Mouse (Mus musculus) ZHBTc4 (cell line): ENCODE measurements around the gene Cntn2.
A peak's percentile ranks its signal among the peaks of the same experiment; 100 is the strongest.

Experiments
- DNase-seq: peaks from one replicate; pipeline ENCODE4 v3.0.0-alpha.2; 2011; ENCODE audit warnings: low read depth, low spot score

Cntn2 gene

GRCm38 (mm10) chr1:132542762-132543306, at the start of gene Cntn2:
Gene Cntn2, minus strand, starts transcription at chr1:132543256.
- peak; percentile 86 for DNase-seq

GRCm38 (mm10) chr1:132592145-132592544, 49.1 kb upstream of the Cntn2 start:
- DNase-seq = no peak

DNA sequence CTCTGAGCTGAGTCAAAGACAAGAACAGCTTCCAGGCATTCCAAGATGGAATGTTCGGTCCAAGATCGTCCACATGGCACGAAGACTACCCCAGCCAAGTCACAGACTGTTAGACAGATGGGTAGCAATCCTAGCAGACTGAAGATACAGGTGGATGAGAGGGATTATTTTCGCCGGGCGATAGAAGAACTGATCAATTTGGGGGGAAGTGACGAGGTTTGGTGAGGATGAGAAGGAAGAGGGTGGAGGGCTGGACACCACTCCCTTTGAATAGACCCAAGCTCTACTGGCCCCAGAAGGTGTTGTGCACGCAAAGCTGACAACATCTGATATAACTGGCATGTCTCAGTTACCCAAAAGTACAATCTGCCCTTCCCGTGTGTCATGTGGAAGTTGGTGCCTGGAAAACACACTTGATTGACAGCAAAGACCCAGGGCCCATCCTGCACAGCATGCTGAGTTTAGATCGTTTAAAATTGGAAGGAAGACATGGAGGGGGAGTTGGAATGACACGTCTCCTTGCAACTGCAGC, 48.4 kb upstream of the Cntn2 start:
- DNase-seq = no peak

- peak; percentile 60 for DNase-seq
Observed at GRCm38 (mm10) chr1:132586679-132587201, 43.7 kb upstream of the Cntn2 start.

DNA sequence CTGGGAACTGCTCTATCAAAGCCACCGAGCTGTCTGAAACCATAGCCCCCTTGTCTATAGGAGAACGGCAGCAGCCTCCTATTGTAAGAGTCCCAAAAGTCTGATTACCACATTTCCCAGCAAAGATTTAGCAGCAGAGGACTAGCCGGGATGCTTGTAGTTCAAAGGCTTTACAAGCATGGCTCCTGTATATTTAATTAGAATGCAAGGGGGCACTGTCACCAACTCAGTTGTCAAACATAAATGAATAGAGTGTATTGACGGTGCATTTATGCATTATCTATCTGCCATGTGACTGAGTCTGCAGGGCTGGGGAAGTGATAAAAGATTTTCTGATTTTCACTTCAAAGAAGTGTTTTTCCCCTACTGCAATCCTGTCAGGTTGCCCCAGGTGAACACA, 42.3 kb upstream of the Cntn2 start:
- DNase-seq = no peak

DNA sequence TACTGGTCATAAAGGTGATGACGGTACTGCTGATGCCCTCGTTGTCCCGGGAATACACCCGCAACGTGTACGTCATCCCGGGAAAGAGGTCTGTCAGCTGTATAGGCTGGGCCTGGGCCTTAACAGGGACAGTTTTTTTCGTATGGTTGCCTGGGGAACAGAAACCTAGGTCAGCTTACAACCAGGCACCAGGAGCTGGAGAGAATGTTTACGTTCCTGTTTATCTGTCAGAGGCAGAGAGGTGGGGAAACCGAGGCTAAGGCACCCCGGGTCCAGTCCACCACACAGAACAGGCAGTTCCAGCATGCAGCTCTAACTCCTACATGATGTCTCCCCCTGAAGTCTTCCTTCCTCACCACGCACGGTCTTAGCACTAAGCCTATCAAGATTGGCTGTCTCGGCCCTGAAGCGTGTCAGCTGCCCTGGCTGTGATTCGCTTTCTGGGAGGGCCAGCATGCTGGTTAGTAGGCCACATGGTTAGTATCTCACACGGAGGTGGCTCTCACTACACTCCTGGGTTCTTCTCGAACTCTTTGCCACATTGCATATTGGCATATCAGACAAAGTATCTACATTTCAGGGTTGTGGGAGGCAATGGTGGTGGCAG, 40.0 kb upstream of the Cntn2 start:
- no peak for DNase-seq

- DNase-seq = no peak
Observed at GRCm38 (mm10) chr1:132581845-132582839, 39.1 kb upstream of the Cntn2 start.

GRCm38 (mm10) chr1:132580063-132580462, 37.0 kb upstream of the Cntn2 start:
- DNase-seq = no peak

DNA sequence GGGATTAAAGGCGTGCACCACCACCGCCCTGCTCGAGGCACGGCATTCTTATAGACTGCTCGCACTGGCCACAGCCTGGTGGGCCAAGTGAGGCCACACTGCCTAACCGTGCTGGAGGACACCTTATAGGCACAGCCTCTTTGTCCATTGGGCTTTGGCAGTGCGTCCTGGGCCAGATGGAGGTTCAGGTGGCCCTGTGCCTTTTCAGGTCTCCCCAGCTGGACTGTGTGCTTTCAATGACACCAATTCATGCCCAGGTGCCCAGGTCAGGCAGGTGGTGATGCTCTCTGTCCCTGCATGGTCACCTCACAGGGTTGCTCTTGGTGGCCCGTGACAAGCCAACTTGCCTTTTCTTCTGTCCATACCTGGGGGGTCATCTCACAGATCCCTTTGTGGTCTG, 33.8 kb upstream of the Cntn2 start:
- DNase-seq = no peak

DNA sequence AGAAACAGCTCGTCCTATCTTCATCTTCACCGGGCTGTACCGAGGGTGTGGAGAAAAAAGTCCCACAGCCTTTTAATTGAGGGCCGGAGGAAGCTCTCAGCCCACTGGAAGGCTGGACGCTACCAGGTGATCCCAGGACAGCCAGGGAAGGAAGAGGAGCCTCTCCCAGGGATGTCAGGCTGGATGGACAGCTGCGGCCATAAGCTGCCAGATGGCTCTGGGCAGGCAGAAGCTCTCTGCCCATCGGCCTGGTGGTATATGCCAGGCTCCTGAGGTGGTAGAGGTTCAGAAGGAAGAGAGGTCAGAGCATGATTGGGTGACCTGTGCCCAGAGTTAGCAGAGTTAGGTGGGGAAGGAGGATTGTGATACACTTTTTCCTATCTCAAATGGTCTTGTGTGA, 29.8 kb upstream of the Cntn2 start:
- DNase-seq = no peak

GRCm38 (mm10) chr1:132571613-132572012, 28.6 kb upstream of the Cntn2 start:
- no peak for DNase-seq

DNA sequence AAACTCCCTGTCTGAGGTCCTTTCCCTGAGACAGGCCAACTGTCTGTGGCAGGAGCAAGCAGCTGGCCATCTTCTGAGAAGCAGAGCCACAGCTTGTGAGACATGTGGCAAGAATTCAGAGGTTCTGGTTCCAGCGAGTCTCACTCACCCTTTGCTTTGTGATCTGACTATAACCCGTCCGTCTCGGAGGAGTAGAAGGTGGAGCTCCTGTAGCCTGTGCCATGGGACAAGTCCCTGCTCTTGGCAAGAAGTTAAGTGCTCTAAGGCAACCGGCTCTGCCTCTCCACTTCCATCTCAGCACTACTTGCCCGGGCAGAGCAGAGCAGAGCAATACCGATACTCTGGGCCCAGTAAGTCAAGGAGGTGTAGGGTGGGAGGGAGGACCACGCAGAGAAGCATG, 27.9 kb upstream of the Cntn2 start:
- DNase-seq = no peak

DNA sequence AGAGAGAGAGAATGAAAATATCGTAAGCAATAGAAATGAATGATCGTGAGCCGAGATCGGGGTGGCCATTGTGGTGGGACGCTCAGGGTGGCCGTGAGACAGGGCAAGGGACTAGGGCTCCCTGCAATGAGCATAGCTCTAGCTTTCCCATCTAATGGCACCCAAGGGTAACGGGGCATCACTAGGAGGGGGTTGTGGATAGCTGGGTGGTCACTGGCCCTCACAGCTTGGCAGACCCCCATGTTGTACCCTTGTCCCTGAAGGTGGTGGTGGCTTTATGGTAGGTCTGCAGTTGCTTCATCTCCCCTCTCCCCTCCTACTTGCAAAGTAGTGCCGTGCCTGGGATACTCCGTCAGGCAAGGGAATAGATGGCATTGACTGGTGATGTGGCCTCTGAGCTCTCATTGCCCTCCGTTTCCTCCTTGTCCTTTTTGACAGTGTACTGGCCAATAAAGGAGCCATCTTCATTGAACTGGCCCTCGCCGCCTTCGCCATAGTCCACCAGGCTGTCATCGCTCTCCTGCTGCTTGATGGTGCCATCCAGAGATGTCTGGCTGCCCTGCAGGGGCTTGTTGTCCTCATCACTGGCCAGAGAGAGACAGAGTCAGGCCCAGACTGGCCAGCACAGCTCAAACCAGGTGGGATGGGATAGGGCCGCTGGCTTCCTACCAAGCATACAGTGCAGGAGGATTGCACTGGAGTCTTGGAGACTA, 27.2 kb upstream of the Cntn2 start:
- no peak for DNase-seq

DNA sequence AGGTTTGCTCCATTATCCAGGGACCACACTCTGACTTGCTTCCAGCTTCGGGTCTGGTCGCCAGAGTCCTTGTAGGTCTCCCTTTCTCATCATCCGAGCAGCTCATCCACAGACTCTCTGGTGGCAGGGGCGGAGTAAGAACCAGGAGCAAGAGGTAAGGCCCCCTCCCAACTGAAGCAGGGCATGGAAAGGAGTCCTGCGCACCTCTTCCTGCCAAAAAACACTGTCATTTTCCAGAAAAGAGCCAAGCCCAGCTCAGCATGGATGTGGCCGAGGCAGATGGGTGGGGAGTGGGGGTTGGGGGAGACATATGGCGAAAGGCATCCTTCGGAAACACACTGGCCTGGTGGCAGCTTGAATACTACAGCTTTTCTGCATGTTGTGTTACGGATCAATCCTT, 26.5 kb upstream of the Cntn2 start:
- DNase-seq = no peak

GRCm38 (mm10) chr1:132567336-132568125, 24.5 kb upstream of the Cntn2 start:
- no peak for DNase-seq

GRCm38 (mm10) chr1:132565766-132566165, 22.7 kb upstream of the Cntn2 start:
- no peak for DNase-seq

- DNase-seq = peak; percentile 65
Observed at GRCm38 (mm10) chr1:132564946-132565345, 21.9 kb upstream of the Cntn2 start.

DNA sequence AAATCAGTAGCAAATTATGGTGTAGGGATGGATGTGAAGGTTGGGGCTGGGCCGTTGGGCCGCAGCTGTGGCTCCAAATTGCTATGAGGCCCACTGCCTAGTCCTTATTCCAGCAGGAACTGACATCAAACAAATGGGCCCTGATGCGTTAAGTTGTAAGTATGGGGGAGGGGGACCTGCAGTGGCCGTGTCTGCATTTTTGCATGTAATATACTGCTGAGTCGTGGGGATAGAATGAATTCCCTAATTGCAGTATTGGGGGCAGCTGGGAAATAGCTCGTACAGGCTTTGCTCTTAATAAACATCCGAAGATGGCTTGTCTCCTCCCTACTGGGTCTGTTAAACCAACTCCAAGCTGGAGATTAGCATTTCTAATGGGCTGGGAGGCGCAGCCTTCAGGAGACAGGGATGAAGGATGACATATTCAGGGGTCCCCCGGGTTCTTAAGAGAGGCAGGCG, 19.3 kb upstream of the Cntn2 start:
- DNase-seq = no peak

GRCm38 (mm10) chr1:132560907-132561700, 18.0 kb upstream of the Cntn2 start:
- DNase-seq = no peak

DNA sequence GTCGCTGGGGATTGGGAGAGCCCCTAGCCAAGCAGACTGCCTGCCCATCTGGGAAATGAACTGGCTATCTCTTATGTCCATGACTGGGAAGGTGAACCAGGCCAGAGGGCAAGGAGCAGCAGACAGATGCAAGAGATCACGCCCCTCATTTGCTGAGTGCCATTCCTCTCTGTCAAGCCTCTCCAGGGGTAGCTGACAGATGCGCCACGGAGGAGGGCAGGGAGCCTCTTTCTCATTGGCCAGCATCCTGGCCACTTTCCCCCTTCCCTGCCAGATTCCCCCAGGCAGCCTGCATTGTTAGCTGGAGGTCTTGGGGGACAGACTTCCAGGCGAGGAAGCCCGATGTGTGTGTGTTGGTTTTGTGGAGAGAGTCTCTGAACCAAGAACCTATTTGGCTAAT, 16.0 kb upstream of the Cntn2 start:
- DNase-seq = no peak
